Mouse (Mus musculus) forebrain, embryonic 11.5 days (tissue): ENCODE measurements around the gene Wdr64. TPM values are rescaled to one million over a fixed set of nuclear protein-coding genes. Genes with fewer than 3 reads are reported as not detected.

Source experiments
- ATAC-seq: fragments of 200-750 bp; cut with Nextera tagmentation; replicated peaks from 2 replicates; pipeline ENCODE4 v1.8.0; 2017; ENCODE audit warnings: moderate TSS enrichment; ENCODE audit not compliant: low FRiP score
- DNase-seq: peaks from one replicate; pipeline ENCODE4 v3.0.0-alpha.2; 2017; ENCODE audit warnings: low spot score
- H3K27ac ChIP-seq: fragments of 300-500 bp; sonication (generic); 2 replicates; pipeline ENCODE4 v1.5.1; 2014; ENCODE audit warnings: low read depth, low read length
- H3K27me3 ChIP-seq: fragments of 300-500 bp; sonication (generic); 2 replicates; pipeline ENCODE4 v1.6.1; 2014; ENCODE audit warnings: mild to moderate bottlenecking, low read length, mixed read lengths; ENCODE audit not compliant: control insufficient read depth, insufficient read depth
- H3K36me3 ChIP-seq: fragments of 300-500 bp; sonication (generic); 2 replicates; pipeline ENCODE4 v1.6.1; 2014; ENCODE audit warnings: mild to moderate bottlenecking, low read length, moderate library complexity, mixed read lengths; ENCODE audit not compliant: control insufficient read depth, insufficient read depth
- H3K4me1 ChIP-seq: fragments of 300-500 bp; sonication (generic); replicated peaks from 2 replicates; pipeline ENCODE4 v1.6.1; 2014; ENCODE audit warnings: low read length, mixed read lengths; ENCODE audit not compliant: control insufficient read depth, insufficient read depth
- H3K4me2 ChIP-seq: fragments of 300-500 bp; sonication (generic); 2 replicates; pipeline ENCODE4 v1.6.1; 2014; ENCODE audit warnings: low read depth, mild to moderate bottlenecking, low read length, moderate library complexity, mixed read lengths; ENCODE audit not compliant: severe bottlenecking
- H3K4me3 ChIP-seq: fragments of 300-500 bp; sonication (generic); 2 replicates; pipeline ENCODE4 v1.5.1; 2014; ENCODE audit warnings: low read depth, low read length
- H3K9ac ChIP-seq: fragments of 300-500 bp; sonication (generic); 2 replicates; pipeline ENCODE4 v1.6.1; 2014; ENCODE audit warnings: low read length
- H3K9me3 ChIP-seq: fragments of 300-500 bp; sonication (generic); 2 replicates; pipeline ENCODE4 v1.6.1; 2016; ENCODE audit warnings: low read length, mixed read lengths; ENCODE audit not compliant: control insufficient read depth
- WGBS: fragments of 180-500 bp; shearing (Covaris S2); extraction: QIAGEN DNeasy Blood & Tissue Kit; methylation state at CpG from one replicate; pipeline ENCODE4 v1.1.7; 2014; 5-methylcytosine and 5-hydroxymethylcytosine counted together
- polyA plus RNA-seq: library from polyadenylated mRNA; unstranded; fragments of >200 nt; fragmentation: Nextera tagmentation; extraction: Ambion mirVana; gene quantifications from 2 replicates; pipeline ENCODE4 v1.2.1, GENCODE M21; 2014

Gene Wdr64
- polyA plus RNA-seq, 1 experiment from 2014 or later: not detected

DNA sequence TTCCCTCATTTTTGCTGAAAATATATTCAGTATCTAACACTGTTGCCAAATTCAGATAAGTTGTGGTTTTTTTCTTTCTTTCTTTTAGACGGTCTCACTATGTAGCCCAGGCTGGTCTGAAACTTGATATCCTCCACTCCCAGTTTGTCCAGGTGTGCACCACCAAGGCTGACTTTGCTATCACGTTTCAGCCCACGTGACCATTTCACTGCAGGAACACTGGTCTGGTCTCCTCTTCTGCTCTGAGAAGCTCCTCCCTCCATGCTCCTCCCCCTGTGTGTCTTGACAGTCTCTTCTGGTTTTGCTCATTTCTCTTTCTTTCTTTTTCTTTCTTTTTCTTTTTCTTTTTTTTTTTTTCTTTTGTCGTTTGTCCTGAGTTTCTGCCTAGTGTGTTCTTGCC lies 1.4 kb downstream of the Wdr64 start:
- Histone ChIP-seq H3K9ac (no peak overlapping the region), H3K4me2 (no peak overlapping the region), H3K9me3 (no peaks in the 10 kb centered on the region), H3K4me1 (no peaks in the 10 kb centered on the region), H3K27me3 (no peaks in the 10 kb centered on the region), H3K4me3 (no peak overlapping the region), H3K27ac (no peak overlapping the region), H3K36me3 (no peaks in the 10 kb centered on the region)
- DNase-seq: no peak
- WGBS: 46% methylated on average over 4 of the region's 4 CpGs
- no peak for ATAC-seq

DNA sequence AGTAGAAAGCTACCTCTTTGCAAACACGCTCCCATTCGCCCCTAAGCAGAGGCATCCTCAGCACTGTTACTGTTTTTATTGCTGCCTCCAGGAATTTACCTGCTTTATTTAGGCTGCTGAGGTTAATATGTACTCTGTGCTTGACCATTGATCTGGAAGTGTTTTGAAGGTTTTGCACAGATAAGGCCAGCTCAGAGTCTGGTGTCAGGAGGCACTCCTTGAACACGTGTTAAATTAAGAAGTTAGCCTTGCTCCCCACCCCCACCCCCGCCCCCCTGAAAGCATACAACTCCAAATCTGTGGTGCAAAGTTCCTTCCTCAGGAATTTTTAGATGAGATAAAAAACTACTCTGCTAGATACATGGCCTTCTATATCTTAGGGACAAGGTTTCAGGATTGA lies 2.8 kb downstream of the Wdr64 start:
- Histone ChIP-seq H3K27ac (no peak overlapping the region), H3K27me3 (no peaks in the 10 kb centered on the region), H3K4me3 (no peak overlapping the region), H3K9me3 (no peaks in the 10 kb centered on the region), H3K9ac (no peak overlapping the region), H3K36me3 (no peaks in the 10 kb centered on the region), H3K4me2 (no peak overlapping the region), H3K4me1 (no peaks in the 10 kb centered on the region)
- no peak for ATAC-seq
- WGBS: 74% methylated on average over 4 of the region's 4 CpGs
- DNase-seq: no peak

DNA sequence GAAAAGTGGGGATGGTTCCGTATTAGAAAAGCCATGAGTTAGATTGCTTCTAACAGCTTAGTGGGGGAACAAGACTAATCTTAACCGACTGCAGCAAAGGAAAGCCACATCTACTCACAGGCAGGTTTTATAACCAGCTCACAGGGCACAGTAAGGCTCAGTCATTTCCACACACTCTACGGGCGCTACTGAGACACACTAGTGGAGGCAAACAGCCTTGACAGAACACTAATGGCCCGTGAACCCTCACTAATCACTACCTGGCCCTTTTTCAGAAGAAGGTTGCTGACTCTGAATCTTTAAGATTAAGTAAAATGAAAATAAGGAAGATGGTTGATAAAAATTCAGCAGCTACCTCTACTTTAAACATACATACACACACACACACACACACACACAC lies 9.2 kb downstream of the Wdr64 start:
- Histone ChIP-seq H3K36me3 (no peaks in the 10 kb centered on the region), H3K27ac (no peak overlapping the region), H3K4me2 (no peak overlapping the region), H3K9me3 (no peaks in the 10 kb centered on the region), H3K27me3 (no peaks in the 10 kb centered on the region), H3K4me1 (no peaks in the 10 kb centered on the region), H3K9ac (no peak overlapping the region), H3K4me3 (no peak overlapping the region)
- 73% methylated on average over 5 of the region's 5 CpGs for WGBS
- ATAC-seq (no peak), DNase-seq (no peak)

DNA sequence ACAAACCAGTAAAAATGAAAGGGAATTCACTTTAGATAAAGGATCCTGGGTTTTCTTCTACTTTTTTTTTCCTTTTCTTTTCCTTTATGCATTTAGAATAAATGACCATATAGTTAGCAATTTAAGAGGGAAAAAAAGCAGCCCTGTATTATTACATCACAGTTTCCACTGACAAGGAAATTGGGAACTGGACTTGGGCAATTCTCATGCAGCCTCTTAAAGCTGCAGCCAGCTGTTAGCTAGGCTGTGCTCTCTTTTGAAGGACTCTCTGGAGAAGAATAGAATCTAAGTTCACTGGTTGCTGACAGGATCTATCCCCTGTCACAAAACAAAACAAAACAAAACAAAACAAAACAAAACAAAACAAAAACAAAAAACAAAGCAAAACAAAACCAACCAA lies 9.6 kb downstream of the Wdr64 start:
- ATAC-seq: no peak
- Histone ChIP-seq H3K27ac (no peak overlapping the region), H3K4me2 (no peak overlapping the region), H3K27me3 (no peaks in the 10 kb centered on the region), H3K36me3 (no peaks in the 10 kb centered on the region), H3K4me1 (no peaks in the 10 kb centered on the region), H3K9ac (no peak overlapping the region), H3K4me3 (no peak overlapping the region), H3K9me3 (no peaks in the 10 kb centered on the region)
- no peak for DNase-seq

DNA sequence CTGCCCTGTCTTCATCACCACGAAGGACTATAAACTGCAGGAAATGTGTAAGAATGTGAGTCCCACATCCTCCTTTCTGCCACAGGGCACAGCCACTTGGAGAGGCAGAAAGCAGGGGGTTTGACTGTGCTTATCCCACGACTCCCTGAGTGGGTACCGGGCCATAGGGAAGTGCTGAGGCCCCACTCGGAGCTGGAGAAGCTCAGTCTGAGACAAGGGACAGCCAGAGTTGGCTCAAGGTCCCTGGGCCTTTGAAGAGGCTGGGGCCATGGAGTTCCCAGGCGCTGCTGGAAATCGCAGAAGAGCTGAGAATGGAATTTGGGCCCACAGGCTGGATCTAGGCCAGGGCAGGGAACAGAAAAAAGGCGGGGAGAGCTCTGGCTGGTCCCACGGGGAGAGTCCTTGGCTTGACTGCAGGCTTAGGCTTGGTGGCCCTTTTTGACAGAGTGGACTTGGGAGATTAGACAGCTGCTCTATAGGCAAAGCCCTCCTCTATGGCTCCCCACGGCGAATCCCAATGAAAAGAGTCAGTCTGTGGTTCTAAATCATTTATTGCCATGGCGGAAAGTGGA lies 14.0 kb downstream of the Wdr64 start:
- Histone ChIP-seq H3K27me3 (no peaks in the 10 kb centered on the region), H3K4me1 (no peaks in the 10 kb centered on the region), H3K36me3 (no peaks in the 10 kb centered on the region), H3K27ac (no peak overlapping the region), H3K9me3 (no peaks in the 10 kb centered on the region), H3K4me2 (no peak overlapping the region), H3K4me3 (no peak overlapping the region), H3K9ac (no peak overlapping the region)
- DNase-seq: no peak
- ATAC-seq: no peak
- WGBS: 83% methylated on average over 11 of the region's 11 CpGs

DNA sequence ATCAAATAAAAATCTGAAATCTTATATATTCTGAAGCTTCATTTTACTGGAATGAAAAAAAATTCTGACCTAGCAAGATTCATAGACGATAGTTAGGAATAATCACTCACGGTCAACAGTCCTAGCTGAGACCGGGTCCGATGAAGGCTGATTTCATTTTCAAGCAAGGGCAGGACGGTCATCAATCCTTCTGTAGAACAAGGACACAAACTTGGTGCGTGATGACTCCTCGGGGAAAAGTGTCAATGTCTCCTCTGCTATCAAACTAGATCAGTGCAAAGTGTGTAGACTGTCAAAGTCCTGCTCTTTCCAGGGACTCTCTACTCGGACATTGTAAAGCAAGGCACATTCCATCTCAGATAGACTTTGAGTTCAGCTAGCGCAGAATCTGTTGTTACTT lies 18.4 kb downstream of the Wdr64 start:
- no peaks in the 10 kb centered on the region for H3K4me1 ChIP-seq
- no peak overlapping the region for H3K4me3 ChIP-seq
- 90% methylated on average over 9 of the region's 9 CpGs for WGBS
- H3K36me3 ChIP-seq: no peaks in the 10 kb centered on the region
- no peak for ATAC-seq
- no peak for DNase-seq
- no peak overlapping the region for H3K4me2 ChIP-seq
- no peak overlapping the region for H3K9ac ChIP-seq
- no peaks in the 10 kb centered on the region for H3K27me3 ChIP-seq
- H3K27ac ChIP-seq: no peak overlapping the region
- H3K9me3 ChIP-seq: no peaks in the 10 kb centered on the region

DNA sequence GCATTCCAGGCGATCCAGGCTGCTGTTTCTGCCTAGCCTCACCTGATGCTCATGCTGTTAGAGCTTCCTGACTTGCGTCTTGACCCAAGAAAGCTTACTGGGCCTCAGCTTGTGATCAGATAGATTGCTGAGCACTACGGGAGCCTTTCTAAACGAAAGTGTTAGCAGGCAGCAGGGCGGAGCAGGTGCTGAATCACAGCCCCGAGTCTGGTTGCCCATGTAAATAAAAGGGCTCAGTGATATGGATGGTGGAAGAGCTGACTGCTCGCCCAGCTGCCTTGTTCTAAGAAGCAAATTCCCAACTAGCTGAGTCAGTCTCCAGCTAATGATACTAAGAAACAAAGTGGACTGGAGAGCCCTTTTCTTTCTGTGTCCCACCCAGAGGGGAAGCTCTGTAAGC lies 27.4 kb downstream of the Wdr64 start:
- Histone ChIP-seq H3K4me1 (no peaks in the 10 kb centered on the region), H3K9me3 (no peaks in the 10 kb centered on the region), H3K4me3 (no peak overlapping the region), H3K9ac (no peak overlapping the region), H3K27me3 (no peaks in the 10 kb centered on the region), H3K27ac (no peak overlapping the region), H3K36me3 (no peaks in the 10 kb centered on the region), H3K4me2 (no peak overlapping the region)
- DNase-seq (no peak), ATAC-seq (no peak)
- WGBS: 51% methylated on average over 7 of the region's 7 CpGs

DNA sequence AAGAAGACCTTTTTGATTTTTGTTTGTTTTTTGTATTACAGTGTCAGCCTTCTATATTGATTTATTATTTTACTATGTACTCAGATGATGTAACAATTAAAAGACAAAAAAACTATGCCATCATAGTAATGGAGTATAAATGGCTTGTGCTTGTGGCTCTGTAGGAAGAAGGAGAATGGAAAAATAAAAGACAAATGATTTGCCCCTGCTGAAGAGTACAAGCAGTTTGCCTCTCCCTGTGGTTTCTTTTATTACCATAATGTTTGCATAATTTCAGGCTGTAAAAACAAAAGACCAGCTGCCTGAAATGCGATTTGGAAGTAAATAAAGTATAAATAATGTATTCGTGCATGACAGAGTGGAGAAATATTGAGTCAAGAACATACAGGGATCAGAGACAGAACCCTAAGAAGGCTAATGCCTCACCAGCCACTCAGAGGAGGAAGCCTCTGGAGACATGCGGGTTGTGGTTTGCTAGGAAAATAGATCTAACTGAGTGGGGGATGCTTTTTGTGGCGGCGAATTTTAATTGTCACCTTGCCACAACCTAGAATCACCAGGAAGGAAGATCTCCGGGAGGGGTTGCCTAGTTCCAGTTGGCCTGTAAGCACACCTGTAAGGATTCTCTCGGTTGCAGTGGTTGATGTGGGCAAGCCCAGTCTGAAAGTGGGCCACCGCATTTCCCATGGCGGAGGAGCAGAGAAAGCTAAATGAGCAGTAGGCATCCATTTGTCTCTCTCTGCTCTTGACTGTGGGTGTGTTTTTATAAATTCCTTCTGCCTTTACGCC lies 56.4 kb downstream of the Wdr64 start:
- no peaks in the 10 kb centered on the region for H3K9me3 ChIP-seq
- ATAC-seq: no peak

DNA sequence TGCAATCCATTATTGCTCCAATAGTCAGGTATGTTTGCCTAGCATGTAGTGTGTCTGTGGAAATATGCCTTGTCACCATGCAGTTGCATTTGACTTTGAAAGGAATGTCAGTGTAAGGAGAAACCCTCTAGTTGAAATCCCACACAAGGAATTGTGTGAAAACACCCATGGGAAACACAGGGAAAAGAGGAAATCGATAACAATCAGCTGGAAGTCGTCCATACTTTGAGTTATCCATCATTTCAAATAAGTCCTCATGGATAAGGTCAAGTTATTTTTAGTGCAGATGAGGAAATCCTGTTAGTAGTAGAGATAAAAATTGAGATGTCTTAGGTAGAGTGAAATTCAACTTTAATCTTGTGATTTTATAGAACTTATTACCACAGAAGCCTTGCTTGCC lies 96.3 kb downstream of the Wdr64 start:
- no peak overlapping the region for H3K27ac ChIP-seq
- no peaks in the 10 kb centered on the region for H3K9me3 ChIP-seq
- no peaks in the 10 kb centered on the region for H3K27me3 ChIP-seq
- H3K4me1 ChIP-seq: no peaks in the 10 kb centered on the region
- H3K9ac ChIP-seq: no peak overlapping the region
- 81% methylated on average over 2 of the region's 2 CpGs for WGBS
- no peak for DNase-seq
- H3K4me2 ChIP-seq: no peak overlapping the region
- ATAC-seq: no peak
- no peaks in the 10 kb centered on the region for H3K36me3 ChIP-seq
- no peak overlapping the region for H3K4me3 ChIP-seq

More for the DNA sequence above, 56.4 kb downstream of the Wdr64 start:
- no peak overlapping the region for H3K4me2 ChIP-seq
- WGBS: 83% methylated on average over 10 of the region's 10 CpGs
- H3K36me3 ChIP-seq: no peaks in the 10 kb centered on the region
- no peak overlapping the region for H3K27ac ChIP-seq
- no peaks in the 10 kb centered on the region for H3K4me1 ChIP-seq
- no peaks in the 10 kb centered on the region for H3K27me3 ChIP-seq
- H3K4me3 ChIP-seq: no peak overlapping the region
- no peak for DNase-seq
- H3K9ac ChIP-seq: no peak overlapping the region
